Mouse (Mus musculus): ENCODE measurements around the gene Dap.
A peak's percentile ranks its signal among the peaks of the same experiment; 100 is the strongest.

Dap gene

GRCm38 (mm10) chr15:31306726-31307125, 82.6 kb downstream of the Dap start:
- no peak for DNase-seq

DNA sequence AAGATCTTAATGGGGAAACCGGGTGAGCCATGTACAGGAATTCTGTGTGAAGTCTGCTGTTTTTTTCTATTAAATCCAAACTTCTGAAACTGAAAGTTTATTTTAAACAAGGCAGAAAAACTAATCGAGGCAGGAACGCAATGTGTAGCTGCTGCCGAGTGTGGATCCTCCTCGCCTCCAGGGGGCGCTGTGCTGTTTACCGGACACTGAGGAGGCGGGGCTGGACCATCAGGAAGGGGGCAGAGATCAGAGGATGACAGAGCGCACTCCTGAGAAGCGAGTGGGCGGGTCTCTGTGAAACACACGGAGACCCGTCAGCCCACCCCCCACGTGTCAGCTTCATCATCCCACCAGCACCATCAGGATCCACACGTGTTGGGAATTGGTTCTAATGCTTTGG, 85.4 kb downstream of the Dap start:
- peak; percentile 57 to 61 for DNase-seq

GRCm38 (mm10) chr15:31312001-31312400, 87.9 kb downstream of the Dap start:
- no peak for DNase-seq

DNA sequence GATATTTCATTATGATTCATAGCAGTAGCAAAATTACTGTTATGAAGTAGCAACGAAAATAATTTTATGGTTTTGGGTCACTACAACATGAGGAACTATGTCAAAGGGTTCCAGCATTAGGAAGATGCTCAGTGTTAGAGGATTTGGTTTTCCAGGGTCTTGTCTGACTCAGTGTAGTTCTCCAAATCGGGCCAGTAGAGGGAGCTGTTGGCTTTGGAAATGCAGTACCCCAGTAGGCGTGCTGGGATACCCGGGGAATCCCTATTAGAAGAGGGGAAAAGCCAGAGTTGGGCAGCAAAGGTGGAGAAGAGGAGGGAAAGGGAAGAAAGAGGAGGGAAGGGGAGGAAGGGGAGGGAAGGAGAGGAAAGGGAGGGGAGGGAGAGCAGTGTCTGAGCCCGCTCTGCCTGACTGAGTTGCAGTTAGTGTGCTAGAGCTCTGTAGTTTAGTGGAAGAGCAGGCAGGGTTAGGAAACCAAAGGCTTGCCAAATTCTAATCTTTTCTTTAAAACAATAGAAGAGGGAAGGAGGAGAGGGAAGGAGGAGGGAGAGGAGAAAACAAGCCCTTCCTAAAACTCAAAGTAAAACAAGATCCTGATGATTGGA, 91.6 kb downstream of the Dap start:
- peak; percentile 79 to 81 for DNase-seq

DNA sequence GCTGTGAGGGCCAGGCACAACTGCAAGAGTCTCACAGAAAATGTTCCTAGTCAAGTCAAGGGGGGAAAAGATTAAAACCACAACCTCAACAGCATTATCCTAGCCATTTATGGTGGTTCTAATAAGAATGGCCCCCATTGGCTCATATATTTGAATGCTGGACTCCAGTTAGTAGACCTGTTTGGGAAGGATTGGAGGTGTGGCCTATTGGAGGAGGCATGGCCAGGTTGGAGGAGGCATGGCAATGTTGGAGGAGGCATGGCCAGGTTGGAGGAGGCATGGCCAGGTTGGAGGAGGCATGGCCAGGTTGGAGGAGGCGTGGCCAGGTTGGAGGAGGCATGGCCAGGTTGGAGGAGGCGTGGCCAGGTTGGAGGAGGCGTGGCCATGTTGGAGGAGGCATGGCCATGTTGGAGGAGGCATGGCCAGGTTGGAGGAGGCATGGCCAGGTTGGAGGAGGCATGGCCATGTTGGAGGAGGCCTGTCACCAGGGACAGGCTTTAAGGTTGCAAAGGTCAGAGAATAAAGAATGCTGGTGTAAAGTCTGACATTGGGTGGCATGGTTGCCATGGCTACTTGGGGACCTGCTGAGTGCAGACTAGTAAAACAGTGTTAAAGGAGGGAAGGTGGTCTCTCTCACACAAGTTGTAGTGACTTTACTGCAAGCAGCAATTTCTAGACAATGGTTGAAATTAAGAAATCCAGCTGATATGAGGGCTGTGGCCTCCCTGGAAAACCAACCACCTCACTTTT, 93.1 kb downstream of the Dap start:
- DNase-seq, result no peak

DNA sequence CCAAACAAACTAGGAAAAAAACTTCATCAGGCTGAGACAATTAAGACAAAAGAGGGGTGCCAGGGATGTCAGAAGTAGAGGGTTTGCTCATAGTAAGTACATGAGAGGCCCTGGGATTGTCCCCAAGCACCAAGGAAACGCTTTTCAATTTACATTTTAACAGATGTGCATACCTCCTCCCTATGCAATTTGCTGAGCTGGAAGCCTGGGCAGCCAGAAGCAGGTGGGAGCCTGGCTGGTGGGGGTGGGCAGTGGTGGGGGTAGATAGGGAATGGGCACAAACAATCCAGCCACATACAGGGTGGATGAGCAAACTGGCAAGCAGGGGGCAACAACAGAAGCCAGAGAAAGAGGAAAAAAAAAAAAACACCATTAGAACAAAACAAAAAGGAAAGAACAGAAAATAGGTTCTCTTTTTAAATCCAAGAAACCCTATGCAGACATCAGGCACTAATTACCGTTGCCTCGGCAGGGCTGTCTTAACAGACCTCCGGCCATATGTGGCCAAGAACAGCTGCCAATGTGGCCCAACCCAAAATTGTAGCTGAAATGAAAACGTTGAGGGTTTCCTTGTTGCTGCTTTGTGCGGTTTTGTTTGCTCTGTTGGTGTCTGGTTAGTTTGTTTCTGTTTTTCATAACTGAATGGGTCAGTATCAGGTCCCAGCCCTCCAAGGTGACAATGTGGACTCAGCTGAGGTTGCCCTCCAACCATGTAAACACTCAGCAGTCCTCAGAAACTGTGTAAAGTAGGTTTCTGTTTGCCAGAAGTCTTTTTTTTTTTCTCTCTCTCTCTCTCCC, 94.2 kb downstream of the Dap start:
- DNase-seq, result no peak

- no peak for DNase-seq
These were observed 94.9 kb downstream of the Dap start for GRCm38 (mm10) chr15:31319046-31319445.

- DNase-seq, result peak; percentile 31 to 37
These were observed 96.7 kb downstream of the Dap start for GRCm38 (mm10) chr15:31320598-31321377.

DNA sequence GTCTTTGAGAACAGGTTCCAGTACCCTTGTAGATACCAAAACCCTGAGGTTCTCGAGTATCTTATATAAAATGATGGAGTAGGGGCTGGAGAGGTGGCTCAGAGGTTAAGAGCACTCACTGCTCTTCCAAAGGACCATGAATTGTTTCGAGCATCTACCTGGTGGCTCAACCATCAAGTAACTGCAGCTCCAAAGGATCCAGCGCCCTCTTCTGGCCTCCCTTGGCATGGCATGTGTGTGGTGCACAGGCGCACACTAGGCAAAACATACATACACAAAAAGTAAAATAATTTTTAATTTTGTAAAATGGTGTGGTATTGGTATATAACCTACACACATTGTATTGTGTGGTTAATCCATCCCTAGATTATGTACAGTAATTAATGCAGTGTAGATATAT, 99.6 kb downstream of the Dap start:
- DNase-seq, result peak; percentile 69 to 71
